Mouse (Mus musculus) frontal cortex, postnatal 14 days (tissue): ENCODE results near the gene Dnajc28.

Experiments
- DNase-seq, 2 experiments: peaks; one replicate each; pipeline ENCODE4 v3.0.0; 2022; ENCODE audit warnings: low spot score in 2 of 2

The Dnajc28 gene

GRCm38 (mm10) chr16:91592162-91592561, 26.7 kb downstream of the Dnajc28 start:
- DNase-seq: no peak

DNA sequence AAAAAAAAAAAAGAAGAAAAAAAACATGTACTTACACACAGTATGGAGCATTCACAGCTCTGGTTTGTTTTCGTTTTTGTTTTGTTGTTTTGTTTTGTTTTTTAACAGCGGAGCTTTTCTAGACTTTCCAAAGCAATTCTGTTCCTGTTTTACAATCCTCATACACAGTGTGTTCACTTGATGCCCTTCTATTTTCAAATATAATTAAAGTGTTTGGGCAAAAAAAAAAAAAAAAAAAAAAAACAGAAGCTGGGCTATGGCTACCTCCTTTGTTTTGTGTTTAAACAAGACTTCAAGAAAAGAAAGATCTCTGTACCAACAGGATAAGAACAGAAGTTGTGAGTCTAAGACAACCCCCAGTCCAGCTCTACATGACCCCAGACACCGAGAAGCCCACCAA, 30.1 kb downstream of the Dnajc28 start:
- DNase-seq: no peak

- DNase-seq: no peak
These were observed 30.9 kb downstream of the Dnajc28 start for GRCm38 (mm10) chr16:91587730-91588453.

DNA sequence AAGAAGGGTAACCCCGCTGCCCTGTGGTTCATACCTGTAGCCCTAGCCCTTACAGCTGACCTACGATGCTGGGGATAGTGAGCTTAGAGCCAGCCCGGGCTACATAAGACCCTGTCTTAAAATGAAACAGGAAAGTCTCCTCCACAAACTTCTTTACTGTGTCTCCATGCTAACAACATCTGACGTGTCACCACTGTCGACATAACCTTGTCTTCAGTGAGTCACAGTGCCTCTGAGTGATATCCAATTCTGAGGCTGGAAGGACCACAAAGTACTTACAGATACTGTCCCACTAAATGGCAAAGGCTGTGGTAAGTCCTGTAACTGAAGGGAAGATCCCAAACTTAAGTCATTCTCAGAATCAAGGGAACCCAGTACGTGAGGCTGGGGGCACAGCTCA, 32.6 kb downstream of the Dnajc28 start:
- DNase-seq: no peak

DNA sequence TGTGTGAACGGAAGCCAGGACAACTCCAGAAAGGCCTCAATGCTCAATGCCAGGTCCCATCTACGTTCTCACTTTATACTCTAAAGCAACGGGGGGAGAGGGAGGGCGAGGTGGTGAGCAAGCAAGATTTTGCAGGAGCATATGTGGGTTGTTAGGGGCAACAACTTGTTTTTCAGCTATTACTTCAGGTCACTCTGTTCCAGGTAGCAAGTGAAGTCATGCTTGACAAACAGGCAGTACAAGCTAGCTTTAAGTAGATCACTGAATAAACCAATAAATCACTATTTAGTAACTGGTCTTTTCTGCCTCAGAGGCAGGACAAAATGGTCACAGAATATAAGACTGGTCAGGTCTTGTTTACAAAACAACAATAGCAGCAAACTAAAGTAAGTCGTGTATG, 33.2 kb downstream of the Dnajc28 start:
- DNase-seq: no peak

DNA sequence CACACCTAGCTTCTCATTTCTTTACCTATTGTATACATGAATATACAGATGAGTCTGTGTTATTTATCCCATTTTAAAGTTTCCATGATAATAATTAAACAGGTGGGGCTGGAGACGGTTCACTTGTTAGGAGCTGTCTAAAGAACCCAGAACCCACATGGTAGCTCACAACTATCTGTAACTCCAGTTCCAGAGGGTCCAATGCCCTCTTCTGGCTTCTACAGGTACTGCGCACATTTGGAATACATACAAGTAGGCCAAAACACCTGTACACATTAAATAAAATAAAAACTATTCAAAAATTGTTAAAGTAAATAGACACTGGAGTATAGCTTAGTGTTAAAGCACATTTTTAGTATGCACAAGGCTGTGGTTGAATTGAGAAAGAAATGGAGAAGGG, 36.5 kb downstream of the Dnajc28 start:
- DNase-seq: no peak

DNA sequence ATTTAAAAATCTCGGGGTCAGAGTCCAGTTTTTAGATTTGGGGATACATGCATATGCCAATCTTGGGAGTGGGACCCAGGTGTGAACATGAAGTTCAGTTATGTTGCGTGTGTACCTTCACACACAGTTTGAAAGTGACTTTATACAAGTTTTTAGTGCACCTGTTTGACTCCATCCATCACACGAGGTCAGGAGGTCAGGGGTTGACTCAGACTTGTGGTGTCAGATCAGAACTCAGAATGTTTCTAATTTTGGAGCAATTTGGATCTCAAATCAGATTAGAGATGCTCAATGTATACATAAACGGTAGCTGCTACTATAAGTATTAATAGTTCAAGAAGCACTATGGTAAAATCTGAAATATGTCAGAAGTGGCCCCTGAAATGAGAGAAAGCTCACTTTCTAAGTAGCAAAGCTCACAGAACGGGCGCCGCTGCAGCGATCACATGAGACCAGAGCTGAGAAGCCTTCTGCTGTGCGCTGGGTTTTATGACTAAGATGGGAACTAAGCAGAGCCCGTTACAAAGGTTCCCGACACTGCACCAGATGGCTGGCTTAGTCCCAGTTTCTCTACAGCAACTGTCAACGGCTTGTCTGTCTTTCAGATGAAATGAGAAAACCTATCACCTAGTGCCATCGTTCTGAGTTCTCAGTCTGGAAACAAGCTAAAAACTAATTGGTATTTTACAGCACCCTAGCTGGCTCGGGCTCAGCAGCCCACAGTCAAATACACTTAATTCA, 39.7 kb downstream of the Dnajc28 start:
- no peak for DNase-seq

DNA sequence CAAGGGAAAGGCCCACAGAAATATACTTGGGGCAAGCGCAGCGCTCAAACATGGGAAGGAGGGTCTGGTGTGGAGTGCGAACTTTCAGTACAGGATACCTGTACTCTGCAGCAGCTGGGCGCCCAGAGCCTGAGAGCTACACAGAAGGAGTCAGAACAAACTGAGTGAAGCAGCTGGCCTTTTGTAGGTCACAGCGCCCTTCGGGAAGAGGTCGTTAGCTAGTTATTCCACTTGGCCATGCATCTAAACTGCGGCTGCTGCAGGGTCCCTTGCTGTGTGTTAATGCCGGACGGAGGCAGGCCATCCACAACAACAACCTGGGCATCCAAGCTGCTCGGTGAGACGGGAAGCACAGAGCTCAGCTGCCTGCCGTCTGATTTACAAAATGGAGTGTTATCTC, 43.7 kb downstream of the Dnajc28 start:
- DNase-seq: no peak

DNA sequence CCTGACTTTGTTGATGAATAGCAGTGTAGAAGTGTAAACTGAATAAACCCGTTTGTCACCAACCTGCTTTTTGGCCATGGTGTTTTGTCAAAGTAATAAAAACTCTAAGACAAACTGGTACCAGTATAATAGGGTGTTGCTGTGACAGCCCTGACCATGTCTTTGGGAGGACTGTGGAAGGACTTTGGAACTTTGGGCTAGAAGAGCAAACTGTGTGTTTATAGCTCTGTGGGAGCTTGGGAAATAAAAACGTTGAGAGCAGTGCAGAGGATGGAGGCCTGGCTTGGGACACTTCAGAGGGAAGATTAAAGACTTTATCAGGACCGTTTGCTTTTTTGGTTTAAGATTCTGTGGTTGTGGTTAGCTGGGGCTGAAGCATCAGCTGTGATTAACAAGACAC, 47.7 kb downstream of the Dnajc28 start:
- DNase-seq: no peak

GRCm38 (mm10) chr16:91568960-91569359, 49.9 kb downstream of the Dnajc28 start:
- no peak for DNase-seq

DNA sequence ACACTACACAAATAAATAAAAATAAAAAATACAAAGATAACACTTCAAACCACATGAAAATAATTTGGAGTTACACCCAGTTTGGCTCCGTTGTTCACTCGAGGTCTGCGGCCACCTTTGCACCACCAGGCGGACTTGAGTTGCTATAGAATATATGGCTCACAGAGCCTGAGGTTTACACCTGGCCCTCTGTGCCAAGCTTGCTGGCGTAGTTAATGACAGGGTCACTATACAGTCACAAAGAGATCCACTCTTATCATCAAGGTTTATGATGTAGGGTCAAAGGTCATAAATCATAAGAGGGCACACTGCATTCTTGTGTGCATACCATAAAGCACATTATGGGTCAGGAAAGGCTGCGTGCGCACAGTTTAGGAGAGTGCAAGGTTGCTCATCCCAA, 52.8 kb downstream of the Dnajc28 start:
- DNase-seq: no peak

DNA sequence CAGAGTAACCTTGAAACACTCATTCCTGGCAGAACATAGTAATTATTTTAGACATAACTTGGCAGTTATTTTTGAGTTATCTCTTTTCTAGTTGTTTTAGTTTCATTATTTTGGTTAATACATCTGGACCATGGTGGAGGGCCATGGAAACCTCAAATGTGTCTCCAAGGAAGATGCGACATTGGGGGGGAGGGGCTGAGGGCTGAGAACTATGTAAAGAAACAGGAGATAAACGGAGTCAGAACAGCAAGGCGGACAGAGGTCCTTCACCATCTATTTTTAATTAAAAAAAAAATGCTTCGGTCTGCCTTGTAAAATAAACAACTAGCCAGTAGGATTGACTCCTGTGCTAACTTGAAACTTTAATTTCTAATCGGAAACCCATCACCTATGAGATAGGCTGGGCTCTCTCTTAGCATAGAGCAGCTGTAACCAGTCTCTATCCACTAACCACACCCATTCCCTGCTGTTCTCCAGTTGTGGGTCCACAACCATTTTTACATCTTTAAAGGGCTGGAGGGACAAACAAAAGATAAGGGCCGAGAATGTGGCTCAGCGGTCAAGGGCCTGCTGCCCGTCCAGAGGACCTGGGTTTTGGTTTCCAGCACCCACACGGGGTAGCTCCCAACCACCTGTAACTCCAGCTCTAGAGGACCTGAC, 53.4 kb downstream of the Dnajc28 start:
- DNase-seq: no peak

DNA sequence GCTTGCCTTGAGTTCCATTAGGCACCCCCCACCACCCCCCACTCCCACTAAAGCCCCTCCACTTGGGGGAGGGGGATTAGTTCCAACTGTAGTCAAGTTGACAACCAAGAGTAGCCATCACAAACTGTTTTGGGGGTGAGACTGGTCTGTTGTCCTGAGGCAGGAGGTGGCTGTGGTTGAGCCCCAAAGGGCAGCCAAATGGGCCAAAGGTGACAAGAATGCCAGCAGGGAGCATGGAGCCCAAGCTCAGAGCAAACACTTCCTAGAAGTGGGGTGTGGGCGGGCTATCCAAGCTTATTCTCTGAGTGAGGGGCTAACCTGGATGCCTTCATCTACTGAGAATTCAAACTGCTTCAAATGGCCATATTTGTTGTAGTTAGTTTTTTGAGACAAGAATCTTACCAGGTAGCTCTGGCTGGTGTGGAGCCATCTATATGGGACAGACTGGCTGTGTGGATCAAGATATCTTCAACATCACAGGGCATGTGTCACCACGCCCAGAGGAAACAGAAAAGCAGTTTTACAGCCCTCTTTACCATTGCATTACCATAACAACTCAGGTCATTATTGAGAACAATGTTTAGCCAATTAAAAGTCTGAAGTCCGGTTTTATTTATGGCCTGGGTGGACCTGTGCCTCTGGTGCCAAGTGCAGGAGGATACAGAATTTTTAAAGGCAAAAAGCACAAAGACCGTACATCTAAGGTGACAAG, 54.1 kb downstream of the Dnajc28 start:
- DNase-seq: no peak
